Mouse (Mus musculus): Measurements from ENCODE around the gene Hist1h2af.
"Not testable (repeated sequence)": the region's sequence is repeated elsewhere in the genome, so short reads cannot be mapped to it uniquely, and the experiment has no call there.

Hist1h2af gene

GRCm38 (mm10) chr13:23536076-23536822, 2.5 kb downstream of the Hist1h2af start:
- no peak for DNase-seq

- DNase-seq: no peak
Measured at GRCm38 (mm10) chr13:23537006-23537710, 3.5 kb downstream of the Hist1h2af start.

- DNase-seq: no peak
Measured at GRCm38 (mm10) chr13:23538249-23538648, 4.5 kb downstream of the Hist1h2af start.

GRCm38 (mm10) chr13:23539821-23540220, 6.1 kb downstream of the Hist1h2af start:
- not testable (repeated sequence) for DNase-seq

GRCm38 (mm10) chr13:23541497-23541896, 7.8 kb downstream of the Hist1h2af start:
- no peak for DNase-seq

- DNase-seq: not testable (repeated sequence)
Measured at GRCm38 (mm10) chr13:23542225-23542980, 8.7 kb downstream of the Hist1h2af start.

- peak; percentile 16 to 59 for DNase-seq
Measured at GRCm38 (mm10) chr13:23542999-23543607, 9.4 kb downstream of the Hist1h2af start, which contains the start of gene Hist1h2bh. Gene Hist1h2bh (minus strand): TSS chr13:23543392.

GRCm38 (mm10) chr13:23543965-23544786, 10.5 kb downstream of the Hist1h2af start, which contains the start of gene Hist1h3f:
Gene Hist1h3f (plus strand): TSS chr13:23544052.
- DNase-seq: peak; percentile 59 to 83

GRCm38 (mm10) chr13:23544787-23545120, 11.0 kb downstream of the Hist1h2af start:
- DNase-seq: peak in 1 of 2 experiments; percentile 21

GRCm38 (mm10) chr13:23546694-23547093, 13.0 kb downstream of the Hist1h2af start:
- no peak for DNase-seq

- DNase-seq: no peak
Measured at GRCm38 (mm10) chr13:23550761-23551145, 17.0 kb downstream of the Hist1h2af start.

- peak; percentile 87 to 92 for DNase-seq
Measured at GRCm38 (mm10) chr13:23551146-23551834, 17.6 kb downstream of the Hist1h2af start, which contains the start of gene Hist1h4f. Gene Hist1h4f (minus strand): TSS chr13:23551648.

GRCm38 (mm10) chr13:23551931-23552914, 18.5 kb downstream of the Hist1h2af start:
- DNase-seq: no peak

- DNase-seq: no peak
Measured at GRCm38 (mm10) chr13:23552962-23553361, 19.3 kb downstream of the Hist1h2af start, which contains the start of gene Hist1h1d. Gene Hist1h1d (plus strand): TSS chr13:23553262.

GRCm38 (mm10) chr13:23554393-23554792, 20.7 kb downstream of the Hist1h2af start:
- no peak for DNase-seq

- peak; percentile 61 to 63 for DNase-seq
Measured at GRCm38 (mm10) chr13:23554925-23555838, 21.5 kb downstream of the Hist1h2af start.

GRCm38 (mm10) chr13:23555839-23556416, 22.2 kb downstream of the Hist1h2af start:
- DNase-seq: peak; percentile 62 to 79

- DNase-seq: no peak
Measured at GRCm38 (mm10) chr13:23556906-23557305, 23.2 kb downstream of the Hist1h2af start.

Data from cerebellum, postnatal 14 days (tissue).